Mouse (Mus musculus): Measurements from ENCODE around the gene Tph2. TPM values are rescaled to one million over a fixed set of nuclear protein-coding genes. Genes with fewer than 3 reads are reported as not detected.

Tph2 gene
- polyA plus RNA-seq, 1 experiment, result 0.75 TPM

DNA sequence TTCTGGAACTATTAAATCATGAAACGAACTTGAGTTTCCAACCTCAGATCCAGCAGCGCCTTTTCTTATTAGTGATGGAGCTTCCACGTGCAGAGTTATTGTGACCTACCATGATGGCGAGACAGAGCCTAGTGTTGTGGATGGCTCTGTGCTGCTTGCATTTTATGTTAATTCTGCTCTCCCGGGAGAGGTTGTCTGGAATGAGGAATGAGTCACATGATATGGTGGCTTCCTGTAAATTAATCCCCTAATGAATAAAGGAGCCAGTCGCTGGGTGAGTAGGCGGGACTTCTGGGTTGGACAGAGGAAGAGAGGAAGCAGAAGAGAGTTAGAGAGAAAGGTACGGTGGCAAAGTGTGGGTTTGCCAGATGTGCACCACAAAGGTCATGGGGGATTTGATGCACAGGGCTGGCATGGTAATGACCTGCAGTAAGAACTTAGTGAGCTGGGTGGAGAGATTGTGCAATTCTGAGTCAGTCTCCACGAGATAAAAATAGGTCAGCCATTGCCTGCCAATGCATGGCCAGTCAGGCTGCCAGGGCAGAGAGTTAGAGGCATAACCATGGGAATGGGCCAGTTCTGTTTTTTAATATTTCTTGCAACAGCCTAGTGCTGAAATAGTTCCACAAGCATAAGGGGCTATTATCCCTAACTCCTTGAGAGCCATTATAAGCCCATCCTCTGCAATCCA is 84.8 kb downstream of the Tph2 start:
- TF ChIP-seq CTCF (IDR thresholded peaks at IDR 0.05; ENCODE audit: control insufficient read depth, insufficient read depth, insufficient replicate concordance, low read depth, low read length), result no peak
- TF ChIP-seq POLR2A (IDR thresholded peaks at IDR 0.05; ENCODE audit: control insufficient read depth, low read depth, low read length), result no peak
- H3K27ac ChIP-seq (ENCODE audit: control insufficient read depth, insufficient read depth, low read depth, low read length), result no peak overlapping the region
- H3K27me3 ChIP-seq (ENCODE audit: control insufficient read depth, insufficient read depth, low read length), result no peaks in the 10 kb centered on the region
- no peak overlapping the region for H3K4me3 ChIP-seq (ENCODE audit: control insufficient read depth, low read depth, low read length)
- no peaks in the 10 kb centered on the region for H3K4me1 ChIP-seq (ENCODE audit: control insufficient read depth, insufficient read depth, low read length)
- H3K36me3 ChIP-seq (ENCODE audit: control insufficient read depth, insufficient read depth, low read length), result no peaks in the 10 kb centered on the region

DNA sequence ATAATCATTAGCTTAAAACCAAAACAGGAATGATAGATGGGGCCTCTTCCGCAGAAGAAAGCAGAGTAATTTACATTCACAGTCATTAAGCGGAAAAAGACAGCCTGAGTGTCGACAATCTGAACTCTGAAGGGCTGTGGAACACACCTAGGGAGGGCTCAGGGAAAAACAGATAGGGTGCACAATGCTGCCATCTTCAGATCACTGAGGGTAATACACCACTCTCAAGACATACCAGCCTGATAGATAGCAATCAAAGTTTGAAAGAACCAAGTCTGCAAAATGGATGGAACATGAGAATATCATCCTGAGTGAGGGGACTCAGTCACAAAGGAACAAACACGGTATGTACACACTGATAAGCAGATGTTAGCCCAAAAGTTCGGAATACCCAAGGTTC is 87.7 kb downstream of the Tph2 start:
- TF ChIP-seq CTCF (IDR thresholded peaks at IDR 0.05; ENCODE audit: control insufficient read depth, insufficient read depth, insufficient replicate concordance, low read depth, low read length) (no peak), POLR2A (IDR thresholded peaks at IDR 0.05; ENCODE audit: control insufficient read depth, low read depth, low read length) (no peak)
- H3K27me3 ChIP-seq (ENCODE audit: control insufficient read depth, insufficient read depth, low read length), result no peaks in the 10 kb centered on the region

DNA sequence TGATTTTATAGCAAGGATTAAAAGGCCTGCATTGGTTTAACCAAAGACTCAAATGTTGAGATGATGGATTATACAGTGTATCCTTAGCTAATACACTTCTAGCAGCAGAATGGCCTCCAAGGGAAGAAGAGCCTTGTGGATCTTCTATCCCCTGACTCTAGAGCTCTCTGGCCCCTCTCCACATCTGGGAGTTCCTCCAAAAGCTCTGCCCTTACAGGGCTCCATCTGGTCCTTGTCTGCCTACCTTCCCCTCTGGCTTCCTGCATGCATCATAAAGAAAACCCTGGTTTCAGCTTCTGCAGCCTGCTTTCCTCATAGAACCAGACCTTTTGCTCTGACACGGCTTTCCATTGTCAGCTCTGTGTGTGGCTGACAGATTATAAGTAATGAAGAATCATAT is 88.6 kb downstream of the Tph2 start:
- TF ChIP-seq CTCF (IDR thresholded peaks at IDR 0.05; ENCODE audit: control insufficient read depth, insufficient read depth, insufficient replicate concordance, low read depth, low read length) (no peak), POLR2A (IDR thresholded peaks at IDR 0.05; ENCODE audit: control insufficient read depth, low read depth, low read length) (no peak)
- H3K4me1 ChIP-seq (ENCODE audit: control insufficient read depth, insufficient read depth, low read length), result no peaks in the 10 kb centered on the region
- no peaks in the 10 kb centered on the region for H3K36me3 ChIP-seq (ENCODE audit: control insufficient read depth, insufficient read depth, low read length)
- H3K27me3 ChIP-seq (ENCODE audit: control insufficient read depth, insufficient read depth, low read length), result no peaks in the 10 kb centered on the region
- H3K4me3 ChIP-seq (ENCODE audit: control insufficient read depth, low read depth, low read length), result no peak overlapping the region
- H3K27ac ChIP-seq (ENCODE audit: control insufficient read depth, insufficient read depth, low read depth, low read length), result no peak overlapping the region

More for the DNA sequence above, 87.7 kb downstream of the Tph2 start:
- H3K27ac ChIP-seq (ENCODE audit: control insufficient read depth, insufficient read depth, low read depth, low read length), result no peak overlapping the region
- no peak overlapping the region for H3K4me3 ChIP-seq (ENCODE audit: control insufficient read depth, low read depth, low read length)
- no peaks in the 10 kb centered on the region for H3K4me1 ChIP-seq (ENCODE audit: control insufficient read depth, insufficient read depth, low read length)
- H3K36me3 ChIP-seq (ENCODE audit: control insufficient read depth, insufficient read depth, low read length), result no peaks in the 10 kb centered on the region

DNA sequence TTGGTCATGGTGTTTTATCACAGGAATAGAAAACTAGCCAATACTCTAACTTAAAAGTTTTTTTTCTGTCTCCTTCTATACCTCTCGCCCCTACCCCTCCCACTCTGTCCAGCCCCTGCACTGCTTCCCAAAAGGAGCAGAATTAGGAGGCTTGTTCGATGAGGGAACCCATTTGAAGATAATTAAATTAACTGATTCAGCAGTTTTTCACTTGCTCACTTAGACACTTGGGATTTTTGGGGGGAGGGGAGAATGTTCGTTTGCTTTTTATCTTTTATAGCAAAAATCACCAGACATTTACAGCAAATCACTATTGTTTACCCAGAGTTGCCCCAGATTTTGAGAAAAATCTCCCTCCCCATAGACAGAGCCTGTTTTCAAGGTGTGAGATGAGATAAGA is 106.6 kb downstream of the Tph2 start:
- H3K4me3 ChIP-seq (ENCODE audit: control insufficient read depth, low read depth, low read length), result no peak overlapping the region
- H3K36me3 ChIP-seq (ENCODE audit: control insufficient read depth, insufficient read depth, low read length), result no peaks in the 10 kb centered on the region
- H3K27me3 ChIP-seq (ENCODE audit: control insufficient read depth, insufficient read depth, low read length), result no peaks in the 10 kb centered on the region
- H3K27ac ChIP-seq (ENCODE audit: control insufficient read depth, insufficient read depth, low read depth, low read length), result no peak overlapping the region
- H3K4me1 ChIP-seq (ENCODE audit: control insufficient read depth, insufficient read depth, low read length), result no peaks in the 10 kb centered on the region
- TF ChIP-seq CTCF (IDR thresholded peaks at IDR 0.05; ENCODE audit: control insufficient read depth, insufficient read depth, insufficient replicate concordance, low read depth, low read length), result no peak
- TF ChIP-seq POLR2A (IDR thresholded peaks at IDR 0.05; ENCODE audit: control insufficient read depth, low read depth, low read length), result no peak

DNA sequence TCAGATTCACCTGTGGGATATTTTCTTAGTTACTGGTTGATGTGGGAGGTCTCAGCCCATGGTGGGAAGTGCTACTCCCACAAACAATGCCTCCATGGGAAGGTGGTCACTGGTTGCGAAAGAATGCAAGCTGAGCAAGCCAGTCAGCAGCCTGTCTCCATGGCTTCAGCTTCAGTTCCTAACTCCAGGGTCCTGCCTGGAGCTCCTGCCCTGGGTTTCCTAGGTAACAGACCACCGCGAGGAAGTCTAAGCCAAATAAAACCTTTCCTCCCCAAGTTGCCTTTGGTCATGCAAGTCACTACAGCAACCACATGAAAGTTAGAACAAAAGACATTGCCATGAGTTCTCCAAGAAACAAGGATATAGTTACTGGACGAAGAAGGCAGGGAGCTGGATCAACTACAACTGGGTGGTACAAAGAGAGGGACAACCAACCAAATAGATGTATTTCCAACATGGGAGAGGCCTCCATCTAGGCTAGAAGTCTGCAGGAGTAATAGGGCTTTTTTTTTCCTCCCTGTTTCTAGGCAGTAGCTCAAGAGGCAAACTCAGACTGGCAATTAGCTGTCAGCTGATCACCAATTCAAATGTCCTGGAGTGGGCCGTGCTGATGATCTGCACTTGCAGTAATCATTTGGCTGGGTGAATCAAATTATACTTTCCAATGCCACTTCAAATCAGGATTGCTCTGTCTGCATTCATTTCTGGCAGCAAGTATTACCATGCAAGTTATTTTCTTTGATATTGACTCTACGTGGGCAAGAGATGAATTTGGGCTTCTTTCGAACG is 115.5 kb downstream of the Tph2 start:
- no peaks in the 10 kb centered on the region for H3K4me1 ChIP-seq (ENCODE audit: control insufficient read depth, insufficient read depth, low read length)
- H3K4me3 ChIP-seq (ENCODE audit: control insufficient read depth, low read depth, low read length), result no peak overlapping the region
- H3K27ac ChIP-seq (ENCODE audit: control insufficient read depth, insufficient read depth, low read depth, low read length), result no peak overlapping the region
- H3K27me3 ChIP-seq (ENCODE audit: control insufficient read depth, insufficient read depth, low read length), result no peaks in the 10 kb centered on the region
- no peaks in the 10 kb centered on the region for H3K36me3 ChIP-seq (ENCODE audit: control insufficient read depth, insufficient read depth, low read length)
- TF ChIP-seq POLR2A (IDR thresholded peaks at IDR 0.05; ENCODE audit: control insufficient read depth, low read depth, low read length) (no peak), CTCF (IDR thresholded peaks at IDR 0.05; ENCODE audit: control insufficient read depth, insufficient read depth, insufficient replicate concordance, low read depth, low read length) (no peak)

DNA sequence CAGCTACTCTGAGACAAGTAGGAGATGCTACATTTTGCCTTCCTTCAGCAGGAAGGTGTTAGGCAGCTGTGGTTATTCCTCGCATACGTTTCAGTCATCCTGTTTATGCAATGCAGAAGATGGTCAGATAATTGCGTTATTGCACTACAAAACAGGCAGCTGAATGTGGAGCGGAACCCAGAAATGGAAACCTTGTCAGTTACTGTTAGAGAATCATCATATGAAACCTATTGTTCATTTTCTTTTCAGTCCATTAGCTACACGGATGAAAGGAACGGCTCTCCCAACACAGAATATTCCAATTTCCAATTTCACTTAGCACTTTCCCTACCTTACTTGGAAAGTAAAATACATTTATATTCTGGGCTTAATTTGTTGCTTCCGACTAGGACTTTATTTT is 120.9 kb downstream of the Tph2 start:
- Histone ChIP-seq H3K27ac (ENCODE audit: control insufficient read depth, insufficient read depth, low read depth, low read length) (no peak overlapping the region), H3K27me3 (ENCODE audit: control insufficient read depth, insufficient read depth, low read length) (no peaks in the 10 kb centered on the region), H3K36me3 (ENCODE audit: control insufficient read depth, insufficient read depth, low read length) (no peaks in the 10 kb centered on the region), H3K4me3 (ENCODE audit: control insufficient read depth, low read depth, low read length) (no peak overlapping the region), H3K4me1 (ENCODE audit: control insufficient read depth, insufficient read depth, low read length) (no peaks in the 10 kb centered on the region)
- TF ChIP-seq CTCF (IDR thresholded peaks at IDR 0.05; ENCODE audit: control insufficient read depth, insufficient read depth, insufficient replicate concordance, low read depth, low read length) (no peak), POLR2A (IDR thresholded peaks at IDR 0.05; ENCODE audit: control insufficient read depth, low read depth, low read length) (no peak)

DNA sequence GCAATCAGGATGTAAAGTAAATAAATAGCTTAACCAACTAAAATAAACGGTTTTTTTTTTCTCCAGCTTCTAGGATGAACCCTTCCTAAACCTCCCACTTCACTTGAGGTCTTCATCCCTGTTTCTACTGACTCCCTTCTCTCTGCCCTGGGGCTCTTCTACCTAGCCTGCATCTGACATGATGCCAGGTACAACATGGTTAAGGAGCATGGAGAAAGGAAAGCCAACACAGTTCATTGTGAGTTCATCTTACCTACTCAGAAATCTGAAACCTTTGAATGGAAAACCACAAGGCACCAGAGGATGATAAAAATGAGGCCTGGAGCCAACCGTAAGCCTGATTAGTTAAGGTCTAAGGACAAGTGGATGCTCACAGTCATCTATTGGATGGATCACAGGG is 123.3 kb downstream of the Tph2 start:
- Histone ChIP-seq H3K36me3 (ENCODE audit: control insufficient read depth, insufficient read depth, low read length) (no peaks in the 10 kb centered on the region), H3K27me3 (ENCODE audit: control insufficient read depth, insufficient read depth, low read length) (no peaks in the 10 kb centered on the region), H3K4me3 (ENCODE audit: control insufficient read depth, low read depth, low read length) (no peak overlapping the region), H3K4me1 (ENCODE audit: control insufficient read depth, insufficient read depth, low read length) (no peaks in the 10 kb centered on the region), H3K27ac (ENCODE audit: control insufficient read depth, insufficient read depth, low read depth, low read length) (no peak overlapping the region)
- TF ChIP-seq CTCF (IDR thresholded peaks at IDR 0.05; ENCODE audit: control insufficient read depth, insufficient read depth, insufficient replicate concordance, low read depth, low read length), result no peak
- no peak for TF ChIP-seq POLR2A (IDR thresholded peaks at IDR 0.05; ENCODE audit: control insufficient read depth, low read depth, low read length)
